Mouse (Mus musculus): ENCODE data around the gene Lats2. TPM values are rescaled to one million over a fixed set of nuclear protein-coding genes. Genes with fewer than 3 reads are reported as not detected.

Lats2 gene
- total RNA-seq, 1 experiment from 2014 or later: 37.0 TPM

Small RNA genes lying within 50 kb of the gene (microRNA-seq; reads per million reads assigned to microRNA genes)
- 0.43 to 1.1 reads per million in 2 experiments for gene Mir3077

Other genes with a start within 250 kb of the Lats2 start
- 2.0 and 3.7 TPM in 2 replicates for gene Il17d, start 233.6 kb downstream of the Lats2 start, total RNA-seq (2021)
- gene Eef1akmt1, start 186.8 kb downstream of the Lats2 start, total RNA-seq (2021): 26.2 and 34.2 TPM in 2 replicates
- gene Xpo4, start 93.0 kb downstream of the Lats2 start, total RNA-seq (2021): 28.2 and 30.0 TPM in 2 replicates
- gene Gm49361, start 12.3 kb downstream of the Lats2 start, total RNA-seq (2021): 2.0 and 3.4 TPM in 2 replicates
- gene Sap18, start 39.8 kb upstream of the Lats2 start, total RNA-seq (2021): 35.1 and 37.1 TPM in 2 replicates
- gene Ska3, start 67.8 kb upstream of the Lats2 start, total RNA-seq (2021): 2.4 and 3.0 TPM in 2 replicates
- 98.1 and 113 TPM in 2 replicates for gene Mrpl57, start 67.8 kb upstream of the Lats2 start, total RNA-seq (2021)
- 31.0 and 35.9 TPM in 2 replicates for gene Zdhhc20, start 131.9 kb upstream of the Lats2 start, total RNA-seq (2021)
- gene Micu2, start 240.9 kb upstream of the Lats2 start, total RNA-seq (2021): 49.2 and 52.4 TPM in 2 replicates

All from adrenal gland, postnatal 14 days (tissue).